Mouse (Mus musculus): ENCODE data around the gene Zfp277. TPM values are rescaled to one million over a fixed set of nuclear protein-coding genes. Genes with fewer than 3 reads are reported as not detected.

Zfp277 gene
- total and polyA plus RNA-seq, 2 experiments from 2014 or later = 22.9 to 29.9 TPM

DNA sequence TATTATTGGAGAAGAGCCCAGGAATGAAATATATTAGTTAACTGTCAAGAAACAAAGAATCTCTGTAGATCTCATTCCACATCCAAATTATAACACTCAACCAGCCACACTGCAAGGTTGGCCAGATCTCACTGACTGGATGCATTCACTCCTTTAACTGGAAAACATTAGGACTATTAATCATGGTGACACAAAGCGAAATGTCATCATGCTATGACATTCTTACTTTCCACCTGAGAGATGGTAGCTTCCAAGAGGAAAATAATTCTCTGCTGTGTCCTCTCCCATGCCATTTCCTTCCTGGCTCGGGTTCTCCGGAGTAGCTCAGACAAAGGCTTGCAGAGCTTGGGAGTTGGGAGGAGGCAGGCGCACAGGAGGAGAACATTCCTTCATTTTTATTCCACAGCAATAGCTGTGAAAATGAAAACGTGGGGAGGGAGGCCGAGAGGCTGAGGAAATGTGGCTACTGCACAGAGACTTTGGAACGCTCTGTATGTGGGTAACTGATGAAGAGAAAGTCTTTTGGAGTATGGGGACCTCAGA, 17.1 kb upstream of the Zfp277 start:
- ATAC-seq (ENCODE audit: low FRiP score) = no peak
- no peak for TF ChIP-seq CTCF (IDR thresholded peaks at IDR 0.05)
- H3K27ac ChIP-seq (ENCODE audit: low read depth, low read length) = peak overlapping the region; percentile 38
- no peak for DNase-seq (ENCODE audit: low spot score)
- 33% methylated on average over 7 of the region's 7 CpGs for WGBS
- H3K27me3 ChIP-seq (ENCODE audit: insufficient read depth, low read length) = no peaks in the 10 kb centered on the region
- peak overlapping the region; percentile 12; the same call in 1 of the 2 replicates for H3K4me2 ChIP-seq (ENCODE audit: low read depth, low read length, poor library complexity, severe bottlenecking)
- no peaks in the 10 kb centered on the region for H3K9me3 ChIP-seq (ENCODE audit: low read length)
- H3K4me1 ChIP-seq (ENCODE audit: insufficient read depth, low read length) = peaks cover 17% of the 10 kb centered on the region; the same call in 1 of the 2 replicates
- H3K4me3 ChIP-seq (ENCODE audit: low read depth, low read length) = no peak overlapping the region
- no peak overlapping the region for H3K9ac ChIP-seq (replicated peaks; ENCODE audit: low read length, poor library complexity, severe bottlenecking)
- no peaks in the 10 kb centered on the region for H3K36me3 ChIP-seq (ENCODE audit: insufficient read depth, low read length)

DNA sequence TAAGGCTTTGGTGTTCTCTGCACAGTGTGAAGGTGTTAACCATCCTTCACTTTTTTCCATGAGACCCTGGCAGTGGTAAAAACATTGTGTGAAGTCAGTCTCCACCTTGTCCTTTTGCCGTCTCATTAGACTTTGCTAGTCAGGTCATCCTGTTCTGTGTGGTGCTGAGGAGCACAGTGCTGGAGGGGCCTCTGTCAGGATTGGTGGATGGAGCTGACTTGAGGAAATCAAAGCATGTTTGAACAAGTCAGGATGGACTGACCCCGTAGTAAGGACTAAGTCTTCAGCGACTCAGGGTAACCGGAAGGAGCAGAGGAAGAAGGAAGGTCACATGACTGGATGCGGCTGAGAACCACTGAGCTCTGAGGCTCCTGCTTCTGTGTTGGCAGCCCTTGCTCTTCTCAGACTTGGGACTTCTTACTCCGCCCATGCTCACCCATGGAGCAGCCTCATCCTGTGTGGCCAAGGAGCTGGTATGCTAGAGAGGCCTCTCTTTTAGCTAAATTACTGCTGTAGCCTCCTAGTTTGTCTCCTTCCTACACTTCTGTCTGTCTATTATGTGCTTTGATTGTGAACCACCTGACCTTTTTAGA, 14.1 kb upstream of the Zfp277 start:
- Histone ChIP-seq H3K4me2 (ENCODE audit: low read depth, low read length, poor library complexity, severe bottlenecking) (no peak overlapping the region), H3K4me1 (ENCODE audit: insufficient read depth, low read length) (peaks cover 15% of the 10 kb centered on the region; the same call in 1 of the 2 replicates), H3K9me3 (ENCODE audit: low read length) (no peaks in the 10 kb centered on the region), H3K9ac (replicated peaks; ENCODE audit: low read length, poor library complexity, severe bottlenecking) (no peak overlapping the region), H3K27ac (ENCODE audit: low read depth, low read length) (0 out of 2 replicates have a peak overlapping the region, but pooled peaks have one; percentile 12), H3K36me3 (ENCODE audit: insufficient read depth, low read length) (no peaks in the 10 kb centered on the region), H3K4me3 (ENCODE audit: low read depth, low read length) (no peak overlapping the region), H3K27me3 (ENCODE audit: insufficient read depth, low read length) (no peaks in the 10 kb centered on the region)
- DNase-seq (ENCODE audit: low spot score) (no peak), ATAC-seq (ENCODE audit: low FRiP score) (0 out of 2 replicates have a peak, but pooled peaks have one; percentile 31)
- no peak for TF ChIP-seq CTCF (IDR thresholded peaks at IDR 0.05)
- 74% methylated on average over 6 of the region's 6 CpGs for WGBS

DNA sequence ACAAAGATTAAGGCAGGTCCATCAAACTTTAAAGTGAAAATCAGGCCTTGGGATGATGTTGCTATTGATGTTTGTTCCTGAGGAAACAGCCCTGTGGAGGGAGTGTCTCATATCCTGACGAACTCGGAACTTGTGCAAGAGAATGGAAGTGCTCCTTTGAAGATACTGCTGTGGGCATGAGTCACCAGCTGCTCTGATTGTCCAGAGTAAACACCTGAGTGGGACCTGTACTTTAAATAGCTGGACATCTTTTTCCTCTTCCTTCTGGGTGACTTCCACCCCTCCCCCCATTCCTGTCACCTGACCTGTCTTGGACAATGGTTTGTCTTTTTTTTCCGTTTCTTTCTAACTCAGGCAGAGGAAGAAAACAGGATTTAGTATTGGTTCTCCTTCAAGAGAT, 13.3 kb upstream of the Zfp277 start:
- no peaks in the 10 kb centered on the region for H3K36me3 ChIP-seq (ENCODE audit: insufficient read depth, low read length)
- DNase-seq (ENCODE audit: low spot score) (no peak), ATAC-seq (ENCODE audit: low FRiP score) (no peak)
- no peak overlapping the region for H3K27ac ChIP-seq (ENCODE audit: low read depth, low read length)
- peaks cover 11% of the 10 kb centered on the region; the same call in 1 of the 2 replicates for H3K4me1 ChIP-seq (ENCODE audit: insufficient read depth, low read length)
- no peak overlapping the region for H3K4me3 ChIP-seq (ENCODE audit: low read depth, low read length)
- 78% methylated on average over 3 of the region's 3 CpGs for WGBS
- H3K9me3 ChIP-seq (ENCODE audit: low read length) = no peaks in the 10 kb centered on the region
- no peak overlapping the region for H3K4me2 ChIP-seq (ENCODE audit: low read depth, low read length, poor library complexity, severe bottlenecking)
- no peaks in the 10 kb centered on the region for H3K27me3 ChIP-seq (ENCODE audit: insufficient read depth, low read length)
- H3K9ac ChIP-seq (replicated peaks; ENCODE audit: low read length, poor library complexity, severe bottlenecking) = no peak overlapping the region
- TF ChIP-seq CTCF (IDR thresholded peaks at IDR 0.05) = no peak

DNA sequence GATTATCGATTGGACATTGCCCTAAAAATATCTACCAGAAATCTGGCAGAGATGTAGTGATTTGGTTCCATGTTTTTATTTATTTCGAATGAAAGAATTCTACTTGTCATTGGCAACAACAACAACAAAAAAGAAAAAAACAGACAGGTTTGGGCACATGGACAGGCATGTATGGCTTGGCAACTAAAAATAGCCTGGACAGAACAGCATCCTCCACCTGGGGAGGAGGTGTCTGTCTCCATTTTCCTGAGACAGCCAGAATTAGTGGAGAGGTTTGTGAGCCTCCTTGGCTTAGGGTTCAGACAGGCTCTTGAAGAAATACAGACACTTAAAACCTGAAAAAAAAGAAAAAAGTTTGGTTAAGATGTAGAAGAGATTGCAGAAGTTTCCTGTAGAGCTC, 10.8 kb upstream of the Zfp277 start:
- Histone ChIP-seq H3K4me3 (ENCODE audit: low read depth, low read length) (no peak overlapping the region), H3K4me2 (ENCODE audit: low read depth, low read length, poor library complexity, severe bottlenecking) (no peak overlapping the region), H3K27ac (ENCODE audit: low read depth, low read length) (no peak overlapping the region), H3K36me3 (ENCODE audit: insufficient read depth, low read length) (no peaks in the 10 kb centered on the region), H3K9ac (replicated peaks; ENCODE audit: low read length, poor library complexity, severe bottlenecking) (no peak overlapping the region), H3K4me1 (ENCODE audit: insufficient read depth, low read length) (peaks cover 7% of the 10 kb centered on the region; the same call in 1 of the 2 replicates), H3K27me3 (ENCODE audit: insufficient read depth, low read length) (no peaks in the 10 kb centered on the region), H3K9me3 (ENCODE audit: low read length) (no peaks in the 10 kb centered on the region)
- ATAC-seq (ENCODE audit: low FRiP score) = no peak
- DNase-seq (ENCODE audit: low spot score) = no peak
- TF ChIP-seq CTCF (IDR thresholded peaks at IDR 0.05) = no peak
- 93% methylated on average over 2 of the region's 2 CpGs for WGBS

DNA sequence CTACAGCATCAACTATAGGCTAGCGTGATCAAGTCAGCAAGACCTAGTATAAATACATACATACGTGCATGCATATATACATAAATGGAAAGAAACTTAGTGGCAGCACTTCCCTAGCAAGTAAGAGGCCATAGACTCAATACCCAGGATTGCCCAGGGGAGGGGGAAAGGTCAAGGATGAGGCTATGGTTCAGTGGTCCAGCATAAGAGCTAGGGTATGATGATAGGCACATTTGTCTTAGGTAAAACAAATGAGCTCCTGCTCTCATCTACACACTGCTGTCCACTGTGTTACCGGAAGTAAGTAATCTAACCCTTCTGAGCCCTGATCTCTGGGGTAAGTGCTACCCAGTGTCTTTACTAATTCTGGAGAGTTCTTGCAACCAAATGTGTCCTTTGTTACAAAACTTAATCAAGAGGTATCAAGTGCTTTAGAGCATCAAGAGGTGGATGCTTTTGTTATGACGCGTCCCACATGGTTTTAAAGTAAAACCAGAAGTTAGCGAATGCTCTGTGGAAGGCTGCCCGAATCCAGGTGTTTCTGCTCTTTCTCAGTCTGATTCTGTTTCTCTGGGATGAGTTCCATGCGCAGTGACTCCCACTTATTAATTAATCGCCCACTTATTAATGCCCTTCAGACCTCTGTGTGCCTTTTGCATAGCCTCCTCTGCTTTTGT, 3.6 kb upstream of the Zfp277 start:
- ATAC-seq (ENCODE audit: low FRiP score) = no peak
- H3K4me3 ChIP-seq (ENCODE audit: low read depth, low read length) = no peak overlapping the region
- DNase-seq (ENCODE audit: low spot score) = no peak
- peaks cover 5% of the 10 kb centered on the region; the same call in 1 of the 2 replicates for H3K4me1 ChIP-seq (ENCODE audit: insufficient read depth, low read length)
- no peak for TF ChIP-seq CTCF (IDR thresholded peaks at IDR 0.05)
- 82% methylated on average over 9 of the region's 9 CpGs for WGBS
- no peaks in the 10 kb centered on the region for H3K36me3 ChIP-seq (ENCODE audit: insufficient read depth, low read length)
- H3K27ac ChIP-seq (ENCODE audit: low read depth, low read length) = no peak overlapping the region
- H3K9me3 ChIP-seq (ENCODE audit: low read length) = no peaks in the 10 kb centered on the region
- no peak overlapping the region for H3K9ac ChIP-seq (replicated peaks; ENCODE audit: low read length, poor library complexity, severe bottlenecking)
- H3K27me3 ChIP-seq (ENCODE audit: insufficient read depth, low read length) = no peaks in the 10 kb centered on the region
- H3K4me2 ChIP-seq (ENCODE audit: low read depth, low read length, poor library complexity, severe bottlenecking) = 0 out of 2 replicates have a peak overlapping the region, but pooled peaks have one; percentile 9
